Mouse (Mus musculus): ENCODE data around the gene Ccdc125. TPM values are rescaled to one million over a fixed set of nuclear protein-coding genes. Genes with fewer than 3 reads are reported as not detected.
A peak's percentile ranks its signal among the peaks of the same experiment; 100 is the strongest.

Gene Ccdc125
- polyA plus RNA-seq (2014; fragmentation: Nextera tagmentation; extraction: Ambion mirVana): 3.5 and 3.8 TPM in 2 replicates

GRCm38 (mm10) chr13:100669291-100670022 lies at the start of gene Ccdc125:
Ccdc125 (plus strand) TSS chr13:100669717.
- peaks cover 19% of the 10 kb centered on the region for H3K36me3 ChIP-seq (ENCODE audit: control insufficient read depth, insufficient read depth, low read length)
- H3K27me3 ChIP-seq (ENCODE audit: control insufficient read depth, insufficient read depth, low read length): no peaks in the 10 kb centered on the region
- peaks cover 0 to 4% of the 10 kb centered on the region in 2 experiments; a peak in 1 of 4 replicates for H3K4me1 ChIP-seq (ENCODE audit: control insufficient read depth in 2 of 2, insufficient read depth in 2 of 2, low read length in 2 of 2)
- peak within 1 kb of the TSS; percentile 82 for H3K9ac ChIP-seq (ENCODE audit: low read length)
- H3K27ac ChIP-seq (replicated peaks in 1 of 2; ENCODE audit: control insufficient read depth in 1 of 2, insufficient read depth in 1 of 2, low read depth in 2 of 2, low read length in 2 of 2): peak within 1 kb of the TSS; percentile 49 to 58; a peak in 3 of 4 replicates
- ATAC-seq (ENCODE audit: insufficient number of reproducible peaks, insufficient read depth, low FRiP score, low read depth): peak; percentile 57
- WGBS: under 1% methylated on average over 44 of the region's 44 CpGs
- H3K4me3 ChIP-seq (ENCODE audit: control insufficient read depth in 1 of 2, insufficient read depth in 1 of 2, low read depth in 1 of 2, low read length in 2 of 2): peak within 1 kb of the TSS; percentile 68 to 89
- H3K4me2 ChIP-seq (ENCODE audit: low read length): peak within 1 kb of the TSS; percentile 74
- H3K9me3 ChIP-seq (ENCODE audit: control insufficient read depth, low read length): no peaks in the 10 kb centered on the region

- no peak for ATAC-seq (ENCODE audit: insufficient number of reproducible peaks, insufficient read depth, low FRiP score, low read depth)
- 91% methylated on average over 4 of the region's 4 CpGs for WGBS
- Histone ChIP-seq H3K27ac (replicated peaks in 1 of 2; ENCODE audit: control insufficient read depth in 1 of 2, insufficient read depth in 1 of 2, low read depth in 2 of 2, low read length in 2 of 2) (no peak overlapping the region), H3K4me1 (ENCODE audit: control insufficient read depth in 2 of 2, insufficient read depth in 2 of 2, low read length in 2 of 2) (peaks cover 0 to 2% of the 10 kb centered on the region in 2 experiments; a peak in 1 of 4 replicates), H3K4me2 (ENCODE audit: low read length) (no peak overlapping the region), H3K4me3 (ENCODE audit: control insufficient read depth in 1 of 2, insufficient read depth in 1 of 2, low read depth in 1 of 2, low read length in 2 of 2) (no peak overlapping the region), H3K27me3 (ENCODE audit: control insufficient read depth, insufficient read depth, low read length) (no peaks in the 10 kb centered on the region), H3K36me3 (ENCODE audit: control insufficient read depth, insufficient read depth, low read length) (peaks cover 83% of the 10 kb centered on the region), H3K9ac (ENCODE audit: low read length) (no peak overlapping the region), H3K9me3 (ENCODE audit: control insufficient read depth, low read length) (no peaks in the 10 kb centered on the region)
Measured at GRCm38 (mm10) chr13:100622241-100622640, 47.3 kb upstream of the Ccdc125 start.

- Histone ChIP-seq H3K27ac (replicated peaks in 1 of 2; ENCODE audit: control insufficient read depth in 1 of 2, insufficient read depth in 1 of 2, low read depth in 2 of 2, low read length in 2 of 2) (no peak overlapping the region), H3K9me3 (ENCODE audit: control insufficient read depth, low read length) (no peaks in the 10 kb centered on the region), H3K27me3 (ENCODE audit: control insufficient read depth, insufficient read depth, low read length) (no peaks in the 10 kb centered on the region), H3K36me3 (ENCODE audit: control insufficient read depth, insufficient read depth, low read length) (peaks cover 85% of the 10 kb centered on the region), H3K4me1 (ENCODE audit: control insufficient read depth in 2 of 2, insufficient read depth in 2 of 2, low read length in 2 of 2) (no peaks in the 10 kb centered on the region), H3K4me2 (ENCODE audit: low read length) (no peak overlapping the region), H3K9ac (ENCODE audit: low read length) (no peak overlapping the region), H3K4me3 (ENCODE audit: control insufficient read depth in 1 of 2, insufficient read depth in 1 of 2, low read depth in 1 of 2, low read length in 2 of 2) (no peak overlapping the region)
- 70% methylated on average over 3 of the region's 3 CpGs for WGBS
- no peak for ATAC-seq (ENCODE audit: insufficient number of reproducible peaks, insufficient read depth, low FRiP score, low read depth)
Measured at GRCm38 (mm10) chr13:100634106-100634691, 35.3 kb upstream of the Ccdc125 start.

GRCm38 (mm10) chr13:100642471-100643209 lies 26.9 kb upstream of the Ccdc125 start:
- WGBS: 89% methylated on average over 4 of the region's 4 CpGs
- H3K36me3 ChIP-seq (ENCODE audit: control insufficient read depth, insufficient read depth, low read length): peaks cover 98% of the 10 kb centered on the region

GRCm38 (mm10) chr13:100648223-100648622 lies 21.3 kb upstream of the Ccdc125 start:
- no peaks in the 10 kb centered on the region for H3K9me3 ChIP-seq (ENCODE audit: control insufficient read depth, low read length)
- H3K36me3 ChIP-seq (ENCODE audit: control insufficient read depth, insufficient read depth, low read length): peaks cover 52% of the 10 kb centered on the region
- no peak overlapping the region for H3K9ac ChIP-seq (ENCODE audit: low read length)
- 94% methylated on average over 8 of the region's 8 CpGs for WGBS
- peaks cover 0 to 9% of the 10 kb centered on the region in 2 experiments for H3K4me1 ChIP-seq (ENCODE audit: control insufficient read depth in 2 of 2, insufficient read depth in 2 of 2, low read length in 2 of 2)
- ATAC-seq (ENCODE audit: insufficient number of reproducible peaks, insufficient read depth, low FRiP score, low read depth): no peak
- H3K27ac ChIP-seq (replicated peaks in 1 of 2; ENCODE audit: control insufficient read depth in 1 of 2, insufficient read depth in 1 of 2, low read depth in 2 of 2, low read length in 2 of 2): no peak overlapping the region
- H3K4me2 ChIP-seq (ENCODE audit: low read length): no peak overlapping the region
- H3K27me3 ChIP-seq (ENCODE audit: control insufficient read depth, insufficient read depth, low read length): no peaks in the 10 kb centered on the region
- no peak overlapping the region for H3K4me3 ChIP-seq (ENCODE audit: control insufficient read depth in 1 of 2, insufficient read depth in 1 of 2, low read depth in 1 of 2, low read length in 2 of 2)

More at GRCm38 (mm10) chr13:100642471-100643209, 26.9 kb upstream of the Ccdc125 start:
- no peak overlapping the region for H3K9ac ChIP-seq (ENCODE audit: low read length)
- ATAC-seq (ENCODE audit: insufficient number of reproducible peaks, insufficient read depth, low FRiP score, low read depth): no peak
- no peaks in the 10 kb centered on the region for H3K9me3 ChIP-seq (ENCODE audit: control insufficient read depth, low read length)
- no peak overlapping the region for H3K4me2 ChIP-seq (ENCODE audit: low read length)
- H3K4me1 ChIP-seq (ENCODE audit: control insufficient read depth in 2 of 2, insufficient read depth in 2 of 2, low read length in 2 of 2): no peaks in the 10 kb centered on the region; a peak in 1 of 4 replicates
- no peak overlapping the region for H3K27ac ChIP-seq (replicated peaks in 1 of 2; ENCODE audit: control insufficient read depth in 1 of 2, insufficient read depth in 1 of 2, low read depth in 2 of 2, low read length in 2 of 2)
- H3K27me3 ChIP-seq (ENCODE audit: control insufficient read depth, insufficient read depth, low read length): no peaks in the 10 kb centered on the region
- H3K4me3 ChIP-seq (ENCODE audit: control insufficient read depth in 1 of 2, insufficient read depth in 1 of 2, low read depth in 1 of 2, low read length in 2 of 2): no peak overlapping the region

- H3K36me3 ChIP-seq (ENCODE audit: control insufficient read depth, insufficient read depth, low read length): peaks cover 35% of the 10 kb centered on the region
- peak; percentile 95 for ATAC-seq (ENCODE audit: insufficient number of reproducible peaks, insufficient read depth, low FRiP score, low read depth)
- under 1% methylated on average over 68 of the region's 73 CpGs for WGBS
- peak within 1 kb of the TSS; percentile 85 for H3K4me2 ChIP-seq (ENCODE audit: low read length)
- peak within 1 kb of the TSS; percentile 95 to 96 for H3K27ac ChIP-seq (replicated peaks in 1 of 2; ENCODE audit: control insufficient read depth in 1 of 2, insufficient read depth in 1 of 2, low read depth in 2 of 2, low read length in 2 of 2)
- H3K4me3 ChIP-seq (ENCODE audit: control insufficient read depth in 1 of 2, insufficient read depth in 1 of 2, low read depth in 1 of 2, low read length in 2 of 2): peak within 1 kb of the TSS; percentile 57 to 73
- H3K9ac ChIP-seq (ENCODE audit: low read length): peak within 1 kb of the TSS; percentile 89
- H3K4me1 ChIP-seq (ENCODE audit: control insufficient read depth in 2 of 2, insufficient read depth in 2 of 2, low read length in 2 of 2): peaks cover 0 to 9% of the 10 kb centered on the region in 2 experiments
- no peaks in the 10 kb centered on the region for H3K27me3 ChIP-seq (ENCODE audit: control insufficient read depth, insufficient read depth, low read length)
- no peaks in the 10 kb centered on the region for H3K9me3 ChIP-seq (ENCODE audit: control insufficient read depth, low read length)
Measured at GRCm38 (mm10) chr13:100650550-100651438, 18.7 kb upstream of the Ccdc125 start, which contains the start of the genes Ak6 and Rad17. Ak6 (plus strand) TSS chr13:100650979. Rad17 (minus strand) TSS chr13:100651051.
